Mouse (Mus musculus): ENCODE data around the gene Rpgr.

The Rpgr gene

DNA sequence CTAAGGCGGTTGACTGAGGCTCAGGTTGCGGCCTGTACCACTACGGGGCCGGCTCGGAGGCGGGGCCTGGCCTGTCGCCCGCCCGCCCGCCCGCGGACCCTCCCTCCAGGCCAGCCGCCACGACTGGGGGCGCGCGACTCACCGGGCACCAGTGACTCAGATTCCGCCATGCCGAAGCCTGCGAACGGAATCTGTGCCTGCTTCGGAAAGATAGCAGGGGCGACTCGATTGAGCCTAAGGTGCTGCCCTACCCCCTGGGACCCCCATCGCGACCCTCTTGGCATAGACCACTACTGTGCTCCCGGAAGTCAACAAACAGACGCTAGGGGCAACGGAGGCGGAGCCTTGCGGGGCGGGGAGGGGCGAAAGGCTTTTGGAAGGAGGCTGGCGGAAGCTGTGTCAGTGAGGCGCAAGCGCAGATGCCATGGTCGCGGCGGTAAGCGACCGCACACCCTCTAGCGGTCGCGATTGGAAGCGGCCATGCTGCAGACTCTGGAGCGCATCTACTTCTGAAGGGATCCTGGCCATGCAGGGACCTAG, at the start of gene Rpgr:
Gene Rpgr, minus strand, starts transcription at position 511 of the 540 bp plus-strand sequence.
- DNase-seq (ENCODE audit: low read depth, low spot score), result peak; percentile 88

- no peak for DNase-seq (ENCODE audit: low read depth, low spot score)
These were observed 41.5 kb upstream of the Rpgr start for GRCm38 (mm10) chrX:10258260-10258659.

DNA sequence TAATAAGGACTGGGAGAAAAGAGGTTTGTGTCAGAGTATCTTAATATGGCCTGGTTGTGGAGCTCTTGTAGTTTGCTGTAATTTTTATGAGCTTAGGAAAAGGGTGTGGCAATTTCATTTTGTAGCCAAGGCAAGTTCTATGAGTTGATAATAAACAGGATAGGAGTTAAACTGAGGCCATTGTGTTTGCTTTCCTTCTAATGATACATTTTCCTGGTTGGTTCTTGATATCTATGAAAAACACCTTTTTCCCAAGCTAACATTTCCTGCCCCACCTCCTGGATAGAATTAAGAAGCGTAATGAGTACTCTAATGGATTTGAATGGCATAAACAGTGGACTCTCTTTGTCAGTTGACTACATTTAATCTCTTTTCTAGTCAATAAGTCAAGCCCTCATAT, 41.1 kb upstream of the Rpgr start:
- no peak for DNase-seq (ENCODE audit: low read depth, low spot score)

- no peak for DNase-seq (ENCODE audit: low read depth, low spot score)
These were observed 35.3 kb upstream of the Rpgr start, which contains the start of gene Otc for GRCm38 (mm10) chrX:10251852-10252504. Gene Otc (plus strand): TSS chrX:10252305.

- no peak for DNase-seq (ENCODE audit: low read depth, low spot score)
These were observed 34.6 kb upstream of the Rpgr start for GRCm38 (mm10) chrX:10251357-10251756.

- DNase-seq (ENCODE audit: low read depth, low spot score), result no peak
These were observed 27.2 kb upstream of the Rpgr start for GRCm38 (mm10) chrX:10243916-10244315.

- no peak for DNase-seq (ENCODE audit: low read depth, low spot score)
These were observed 22.8 kb upstream of the Rpgr start for GRCm38 (mm10) chrX:10239515-10239914.

DNA sequence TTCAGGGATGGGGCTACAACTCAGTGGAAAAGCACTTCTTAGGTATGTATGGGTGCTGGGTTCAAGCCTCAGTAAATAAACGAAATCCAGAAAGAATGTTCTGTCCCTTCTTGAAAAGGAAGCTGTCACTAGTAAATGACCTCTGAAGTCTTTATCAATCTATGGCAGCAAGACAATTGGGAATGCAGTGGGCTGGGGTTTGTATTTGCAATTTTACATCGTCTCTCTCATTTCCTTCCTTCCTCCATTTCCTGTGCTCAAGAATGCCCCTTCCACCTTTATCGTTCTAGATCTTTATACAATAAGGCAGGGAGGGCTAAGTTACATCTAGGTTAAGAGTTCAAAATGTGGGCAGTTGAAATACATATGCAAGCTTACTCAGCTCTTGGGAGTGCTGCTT, 17.9 kb upstream of the Rpgr start:
- DNase-seq (ENCODE audit: low read depth, low spot score), result no peak

GRCm38 (mm10) chrX:10233051-10233450, 16.3 kb upstream of the Rpgr start:
- DNase-seq (ENCODE audit: low read depth, low spot score), result peak; percentile 33

DNA sequence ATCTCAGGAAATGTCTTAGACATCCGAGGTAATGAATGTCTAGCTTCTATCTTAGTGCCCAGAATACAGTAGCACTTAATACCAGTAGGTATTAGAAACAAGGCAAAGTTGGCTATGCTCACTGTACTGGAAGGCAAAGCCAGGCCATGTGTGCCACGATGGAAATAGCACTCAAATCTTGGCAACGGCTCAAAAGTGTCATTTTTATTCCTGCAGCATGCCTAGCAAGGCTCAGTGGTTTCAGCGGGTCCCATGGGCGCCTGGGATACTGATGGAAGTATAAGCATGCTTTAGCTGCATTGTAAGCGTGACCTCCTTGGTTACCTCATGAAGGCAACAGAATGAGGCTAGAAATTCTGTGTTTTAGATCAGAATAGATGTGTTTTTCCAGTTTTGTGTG, 2.6 kb upstream of the Rpgr start:
- peak; percentile 25 for DNase-seq (ENCODE audit: low read depth, low spot score)

DNA sequence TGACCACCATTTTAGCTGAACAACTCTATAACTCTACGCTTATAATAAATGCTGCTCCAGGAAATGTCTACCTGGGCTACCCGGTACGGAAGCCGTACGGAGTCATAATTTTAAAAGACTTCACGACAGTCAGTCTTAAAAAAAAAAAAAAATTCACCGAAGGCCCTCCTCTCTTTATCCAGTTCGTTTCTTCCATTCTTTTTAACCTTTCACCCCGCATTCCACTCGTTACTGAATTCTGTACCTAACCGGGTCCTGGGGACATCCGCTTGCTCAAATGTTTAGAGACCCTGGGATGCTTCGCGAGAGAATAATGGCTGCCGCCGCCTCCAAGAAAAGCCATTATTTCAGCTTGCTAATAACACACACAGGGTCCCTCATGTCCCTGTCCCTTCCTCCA, 748 bp downstream of the Rpgr start:
- DNase-seq (ENCODE audit: low read depth, low spot score), result peak; percentile 40

DNA sequence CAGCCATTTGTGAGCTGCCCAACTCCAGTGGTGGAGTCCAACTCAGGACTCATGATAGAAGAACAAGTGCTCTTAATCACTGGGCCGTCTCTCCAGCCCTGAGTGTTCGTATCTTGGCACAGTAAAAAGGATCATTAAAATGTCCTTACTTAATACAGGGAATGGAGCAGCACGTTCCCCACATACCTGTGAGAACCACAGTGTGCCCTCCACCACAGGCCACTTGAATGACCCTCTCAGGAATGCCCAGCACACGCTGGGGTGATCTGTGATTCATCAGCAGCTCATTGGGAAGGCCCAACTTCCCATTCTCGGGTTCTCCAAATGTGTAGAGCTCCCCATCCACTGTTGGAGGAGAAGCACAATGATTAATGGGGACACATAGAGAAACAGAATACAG, 10.8 kb downstream of the Rpgr start:
- DNase-seq (ENCODE audit: low read depth, low spot score), result no peak

- DNase-seq (ENCODE audit: low read depth, low spot score), result peak; percentile 92
These were observed 15.4 kb downstream of the Rpgr start for GRCm38 (mm10) chrX:10201289-10201688.

GRCm38 (mm10) chrX:10152390-10152789, 64.3 kb downstream of the Rpgr start:
- DNase-seq (ENCODE audit: low read depth, low spot score), result no peak

DNA sequence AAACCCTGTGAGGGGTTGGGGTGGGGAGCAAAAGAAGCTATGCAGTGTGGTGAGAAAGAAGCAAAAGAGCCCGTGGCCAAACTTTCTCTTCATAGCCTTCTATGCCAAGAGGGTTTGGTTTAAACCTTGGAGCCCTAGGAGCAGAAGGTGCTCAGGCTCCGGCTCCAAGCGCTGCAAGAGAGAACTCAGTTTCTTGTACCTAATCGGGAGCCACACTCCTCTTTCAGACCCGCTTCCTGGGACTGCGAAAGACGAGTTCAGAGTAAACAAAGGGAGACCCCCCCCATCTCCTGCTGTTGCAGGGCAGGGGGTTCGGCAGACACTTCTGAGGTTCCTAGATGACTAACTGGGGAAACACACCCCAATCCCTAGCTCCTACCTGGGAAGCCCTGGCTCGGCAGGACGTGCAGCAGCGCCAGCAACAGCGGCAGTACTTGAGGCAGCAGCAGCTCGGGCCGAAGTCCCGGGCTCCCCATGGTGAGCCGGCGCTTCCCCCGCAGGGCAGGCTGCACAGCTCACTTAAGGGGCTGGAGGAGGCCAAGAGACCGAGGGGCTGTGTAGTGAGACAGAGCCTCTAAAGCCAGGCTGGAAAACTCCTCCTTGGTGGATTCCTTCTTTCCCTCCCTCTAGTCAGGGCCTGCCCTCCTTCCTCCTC, 99.5 kb downstream of the Rpgr start, which contains the start of gene Srpx:
Gene Srpx, minus strand, starts transcription at position 645 of the 655 bp plus-strand sequence.
- no peak for DNase-seq (ENCODE audit: low read depth, low spot score)

GRCm38 (mm10) chrX:10115780-10116179, 100.9 kb downstream of the Rpgr start:
- no peak for DNase-seq (ENCODE audit: low read depth, low spot score)

GRCm38 (mm10) chrX:10110736-10111135, 106.0 kb downstream of the Rpgr start:
- peak; percentile 56 for DNase-seq (ENCODE audit: low read depth, low spot score)

DNA sequence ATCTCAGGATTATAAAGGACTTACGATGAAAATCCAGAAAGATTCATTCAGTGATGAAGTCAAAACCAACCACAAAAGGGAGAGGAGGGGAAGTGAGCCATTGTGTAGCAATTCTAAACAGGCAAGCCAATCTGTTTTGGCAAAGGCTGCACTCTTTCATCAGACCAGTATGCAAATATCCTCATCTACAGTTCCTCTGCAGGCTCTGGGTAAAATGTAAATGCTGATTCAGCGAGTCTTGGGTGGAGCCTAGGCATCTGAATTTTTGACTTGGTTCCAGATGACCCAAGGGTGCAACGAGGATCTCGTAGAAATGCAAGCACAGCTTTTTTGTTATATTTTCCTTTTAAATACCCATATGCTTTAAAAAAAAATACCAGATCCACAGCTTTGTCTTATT, 108.2 kb downstream of the Rpgr start:
- DNase-seq (ENCODE audit: low read depth, low spot score), result peak; percentile 97

GRCm38 (mm10) chrX:10105475-10105874, 111.2 kb downstream of the Rpgr start:
- DNase-seq (ENCODE audit: low read depth, low spot score), result peak; percentile 98

DNA sequence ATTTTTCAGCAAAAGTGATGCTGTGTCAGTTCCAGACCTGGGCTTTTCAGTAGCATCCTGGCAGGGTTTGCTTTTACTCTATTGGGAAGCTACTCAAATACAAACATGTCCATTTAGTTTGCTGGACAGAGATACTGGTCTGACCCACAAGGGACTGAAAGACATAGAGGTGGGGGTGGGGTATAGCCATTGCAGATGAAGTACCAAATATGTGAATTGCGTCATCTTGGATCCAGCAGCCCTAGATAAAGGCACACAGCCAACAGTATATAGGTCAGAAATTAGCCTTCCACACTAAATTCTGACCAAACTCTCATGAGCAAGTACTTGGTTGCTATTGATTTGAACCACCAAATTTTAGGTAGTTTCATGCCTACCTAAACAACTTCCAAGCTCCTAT, 114.0 kb downstream of the Rpgr start:
- DNase-seq (ENCODE audit: low read depth, low spot score), result peak; percentile 51

GRCm38 (mm10) chrX:10095797-10096196, 120.9 kb downstream of the Rpgr start:
- DNase-seq (ENCODE audit: low read depth, low spot score), result no peak

DNA sequence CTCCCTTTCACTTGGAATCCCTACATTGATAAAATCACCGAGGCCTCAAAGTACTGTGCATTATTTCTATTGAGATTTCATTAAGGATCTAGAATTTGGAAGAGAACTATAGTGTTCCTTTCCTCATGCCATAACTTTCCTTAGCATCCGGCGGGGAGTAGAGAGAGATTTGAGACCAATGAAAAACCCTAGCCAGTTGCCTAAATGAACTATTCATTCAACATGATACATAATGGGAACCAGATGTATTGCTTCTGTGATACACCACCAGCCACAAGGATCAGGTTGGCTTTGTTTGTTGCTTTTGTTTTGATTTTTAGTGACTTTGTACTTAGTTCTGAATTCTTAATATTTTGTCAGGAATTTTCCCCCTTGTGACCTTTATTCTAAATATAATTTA, 136.3 kb downstream of the Rpgr start:
- peak; percentile 55 for DNase-seq (ENCODE audit: low read depth, low spot score)

GRCm38 (mm10) chrX:10079981-10080380, 136.7 kb downstream of the Rpgr start:
- DNase-seq (ENCODE audit: low read depth, low spot score), result peak; percentile 82
